Mouse (Mus musculus) spleen, embryonic (tissue): ENCODE measurements around the gene Cenpo.

ENCODE experiments used
- CTCF ChIA-PET: fragments of 350-600 bp; sonication (Branson Sonifier 250); formaldehyde crosslinking; loops from one replicate; lab custom pipeline; 2022; lab: Charles Lee

Gene Cenpo

GRCm38 (mm10) chr12:4201454-4202200, 32.5 kb downstream of the Cenpo start:
- CTCF ChIA-PET = interaction anchor here (0.5 kb wide), 1 partner anchor 591 kb away, joined by 8 read pairs; no protein-coding TSS in a partner anchor

GRCm38 (mm10) chr12:4199271-4199670, 34.8 kb downstream of the Cenpo start:
- CTCF ChIA-PET = no interaction called here

- CTCF ChIA-PET = interaction anchor here (0.6 kb wide), 1 partner anchor 74 kb away, joined by 3 read pairs; no protein-coding TSS in a partner anchor
Measured at GRCm38 (mm10) chr12:4198702-4199101, 35.4 kb downstream of the Cenpo start.

GRCm38 (mm10) chr12:4194643-4195042, 39.5 kb downstream of the Cenpo start:
- CTCF ChIA-PET = no interaction called here

- CTCF ChIA-PET = no interaction called here
Measured at GRCm38 (mm10) chr12:4193025-4193740, 40.9 kb downstream of the Cenpo start.

GRCm38 (mm10) chr12:4192514-4192913, 41.6 kb downstream of the Cenpo start:
- CTCF ChIA-PET = no interaction called here

- CTCF ChIA-PET = no interaction called here
Measured at GRCm38 (mm10) chr12:4189060-4189447, 45.0 kb downstream of the Cenpo start.

GRCm38 (mm10) chr12:4188171-4189059, 45.7 kb downstream of the Cenpo start:
- CTCF ChIA-PET = no interaction called here

- CTCF ChIA-PET = no interaction called here
Measured at GRCm38 (mm10) chr12:4184648-4185047, 49.4 kb downstream of the Cenpo start.

- CTCF ChIA-PET = no interaction called here
Measured at GRCm38 (mm10) chr12:4180507-4180906, 53.6 kb downstream of the Cenpo start.

GRCm38 (mm10) chr12:4179671-4180233, 54.3 kb downstream of the Cenpo start:
- CTCF ChIA-PET = no interaction called here

- CTCF ChIA-PET = no interaction called here
Measured at GRCm38 (mm10) chr12:4178839-4179238, 55.3 kb downstream of the Cenpo start.

GRCm38 (mm10) chr12:4173108-4173790, 60.8 kb downstream of the Cenpo start:
- CTCF ChIA-PET = no interaction called here

- CTCF ChIA-PET = no interaction called here
Measured at GRCm38 (mm10) chr12:4169622-4170021, 64.5 kb downstream of the Cenpo start.

GRCm38 (mm10) chr12:4169058-4169457, 65.0 kb downstream of the Cenpo start:
- CTCF ChIA-PET = no interaction called here

GRCm38 (mm10) chr12:4166970-4167369, 67.1 kb downstream of the Cenpo start:
- CTCF ChIA-PET = interaction anchor here (0.6 kb wide), 1 partner anchor 194 kb away, joined by 13 read pairs; no protein-coding TSS in a partner anchor

GRCm38 (mm10) chr12:4162886-4163285, 71.2 kb downstream of the Cenpo start:
- CTCF ChIA-PET = no interaction called here

GRCm38 (mm10) chr12:4160322-4160721, 73.8 kb downstream of the Cenpo start:
- CTCF ChIA-PET = no interaction called here

GRCm38 (mm10) chr12:4158868-4159632, 75.0 kb downstream of the Cenpo start:
- CTCF ChIA-PET = no interaction called here

GRCm38 (mm10) chr12:4158179-4158578, 75.9 kb downstream of the Cenpo start:
- CTCF ChIA-PET = no interaction called here
